Mouse (Mus musculus) heart, postnatal 14 days (tissue): Measurements from ENCODE around the gene Fam136a. TPM values are rescaled to one million over a fixed set of nuclear protein-coding genes. Genes with fewer than 3 reads are reported as not detected.
"Not testable (repeated sequence)": the region's sequence is repeated elsewhere in the genome, so short reads cannot be mapped to it uniquely, and the experiment has no call there.

Experiments
- DNase-seq, 2 experiments: peaks; one replicate each; pipeline ENCODE4 v3.0.0; 2021 to 2022
- intact Hi-C: fragments of 180-260 bp; cut with DNase I; formaldehyde crosslinking; loops from one replicate; pipeline ENCODE4 v1.15.1; 2025
- long read RNA-seq, 2 experiments: library from polyadenylated mRNA; stranded (forward); transcript quantifications; one replicate each; pipeline ENCODE4 v2.0.0; 2021
- total RNA-seq, 2 experiments: library from RNA; stranded (reverse); gene quantifications; 2 replicates each; pipeline ENCODE4 v1.2.3; 2021

The Fam136a gene
- total RNA-seq: 10 to 100 TPM; 26.0 to 27.2 TPM
- long read RNA-seq, experiment 1, transcript Fam136a-201 (3 exons, 1,643 nt): major isoform, 83 of 85 reads
- long read RNA-seq, experiment 1, partial matches to known transcripts: 1 of 85 reads
- long read RNA-seq, experiment 1, other reads (novel, unspliced or antisense): 1 of 85 reads
- long read RNA-seq, experiment 2, transcript Fam136a-201 (3 exons, 1,643 nt): major isoform, 59 of 69 reads
- long read RNA-seq, experiment 2, partial matches to known transcripts: 4 of 69 reads
- long read RNA-seq, experiment 2, other reads (novel, unspliced or antisense): 6 of 69 reads

DNA sequence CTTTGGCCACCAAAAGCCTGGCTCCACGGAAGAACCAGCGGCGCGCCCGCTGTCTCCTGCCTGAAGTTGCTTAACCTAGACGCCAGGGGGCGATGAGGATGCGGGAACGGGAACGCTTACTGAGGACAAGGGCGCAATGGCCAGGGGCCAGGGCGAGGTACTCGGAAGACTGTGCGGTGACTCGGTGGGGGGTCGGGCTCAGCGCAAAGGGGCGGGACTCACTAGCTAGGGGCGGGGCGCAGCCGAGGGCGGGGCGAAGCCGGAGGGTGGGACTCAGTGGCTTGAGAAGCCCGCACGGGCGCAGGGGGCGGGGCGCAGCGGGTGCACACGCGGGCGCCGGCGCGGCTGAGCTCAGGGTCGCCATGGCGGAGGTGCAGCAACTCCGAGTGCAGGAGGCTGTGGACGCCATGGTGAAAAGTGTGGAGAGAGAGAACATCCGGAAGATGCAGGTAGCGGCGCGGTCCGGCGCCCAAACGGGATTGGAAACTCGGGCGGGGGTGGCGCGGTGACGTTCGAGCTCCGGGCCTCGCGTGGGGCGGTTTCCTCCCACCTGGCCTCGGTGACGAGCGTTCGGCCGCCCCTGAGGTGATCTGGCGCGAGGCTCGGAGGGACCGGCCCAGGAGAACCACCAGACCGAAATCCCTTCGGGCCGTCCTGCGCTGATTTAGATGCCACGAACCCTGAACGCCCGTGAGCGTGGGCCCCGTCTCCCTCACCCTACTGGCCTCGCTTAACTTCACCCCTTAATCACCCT is at the start of gene Fam136a:
Gene Fam136a, plus strand, starts transcription at position 276 of the 754 bp plus-strand sequence.
- DNase-seq: peak; percentile 96 to 97
- intact Hi-C loops: loop anchor here (2.0 kb wide), 1 partner anchor 31 kb away; the partner anchor contains the start of gene Pcyox1

DNA sequence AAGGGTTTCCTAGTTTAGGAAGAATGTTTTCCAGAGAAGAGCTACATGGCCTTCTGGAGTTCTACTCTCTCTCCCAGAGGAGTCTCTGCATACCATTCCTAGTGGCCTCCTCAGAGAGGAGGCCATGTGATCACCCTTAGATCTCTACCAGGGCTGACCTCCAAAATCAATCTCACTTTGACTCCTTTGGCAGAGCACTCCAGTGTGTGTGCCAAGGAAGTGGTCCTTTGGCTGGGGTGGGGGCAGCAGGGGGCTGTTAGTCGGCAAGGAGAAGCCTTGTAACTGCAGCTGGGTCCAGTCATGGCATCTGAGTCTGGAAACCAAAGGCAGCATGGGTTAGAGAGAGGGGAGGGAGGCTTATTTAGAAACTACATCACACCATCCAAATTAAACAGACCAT is 48.4 kb upstream of the Fam136a start:
- intact Hi-C loops: no loop called here
- DNase-seq: peak in 1 of 2 experiments; percentile 5

DNA sequence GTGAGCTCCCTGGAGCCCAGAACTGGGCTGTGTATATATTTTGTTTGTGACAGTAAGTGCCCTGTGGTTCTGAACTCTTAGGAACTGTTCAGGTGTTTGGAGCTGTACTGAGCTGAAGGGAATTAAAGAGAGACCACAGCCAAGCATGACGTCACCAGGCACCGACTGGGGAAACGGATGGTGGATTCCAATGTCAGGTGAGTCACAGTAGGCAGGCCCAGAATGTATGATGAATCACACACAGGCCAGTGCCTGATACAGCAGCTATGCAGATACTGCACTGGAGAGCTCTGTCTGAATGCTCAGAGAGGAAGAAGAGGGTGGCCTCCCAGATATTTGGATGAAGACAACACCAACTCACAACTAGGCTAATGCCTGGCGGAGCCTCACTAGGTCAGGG is 46.6 kb upstream of the Fam136a start:
- DNase-seq: peak in 1 of 2 experiments; percentile 9
- intact Hi-C loops: no loop called here

DNA sequence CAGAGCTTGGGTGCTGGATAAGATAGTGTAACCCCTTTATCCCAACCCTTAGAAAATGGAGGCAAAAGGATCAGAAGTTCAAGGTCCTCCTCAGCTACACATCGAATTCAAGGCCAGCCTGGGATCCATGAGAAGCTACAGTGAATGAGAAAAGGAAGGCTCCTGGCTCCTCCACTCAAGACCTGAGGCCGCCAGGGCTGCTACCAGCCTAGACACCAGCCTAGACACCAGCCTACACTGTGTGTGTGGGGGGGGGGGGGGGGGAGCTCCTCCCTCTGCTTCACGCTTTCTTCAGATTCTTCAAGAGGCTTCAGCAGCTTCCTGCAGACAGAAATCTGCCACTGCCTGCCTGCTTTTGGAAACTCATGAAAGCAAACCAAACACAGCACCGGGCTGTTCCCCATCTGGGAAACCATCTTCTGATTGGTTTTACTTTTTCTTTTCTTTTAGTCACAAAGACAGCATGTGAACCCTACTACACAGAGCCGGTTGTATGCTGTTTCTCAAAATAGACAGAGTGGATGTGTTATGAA is 43.3 kb upstream of the Fam136a start:
- no peak for DNase-seq
- intact Hi-C loops: no loop called here

DNA sequence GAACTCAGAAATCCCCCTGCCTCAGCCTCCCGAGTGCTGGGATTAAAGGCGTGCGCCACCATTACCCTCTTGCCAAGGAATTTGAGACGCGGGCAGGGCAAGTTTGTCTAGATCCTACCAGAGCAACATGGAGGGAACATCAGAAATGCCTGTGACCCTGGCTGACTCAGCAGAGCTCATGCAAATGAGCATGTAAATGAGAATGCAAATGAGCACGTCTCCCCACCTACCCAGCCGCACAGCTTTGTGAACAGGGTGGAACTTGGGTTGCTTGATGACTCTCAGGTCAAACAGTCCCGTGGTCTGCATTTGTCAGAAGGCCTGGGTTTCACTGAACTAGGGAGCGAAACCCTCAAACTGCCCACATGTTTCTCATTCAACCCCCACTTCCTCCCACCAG is 42.5 kb upstream of the Fam136a start:
- intact Hi-C loops: no loop called here
- no peak for DNase-seq

DNA sequence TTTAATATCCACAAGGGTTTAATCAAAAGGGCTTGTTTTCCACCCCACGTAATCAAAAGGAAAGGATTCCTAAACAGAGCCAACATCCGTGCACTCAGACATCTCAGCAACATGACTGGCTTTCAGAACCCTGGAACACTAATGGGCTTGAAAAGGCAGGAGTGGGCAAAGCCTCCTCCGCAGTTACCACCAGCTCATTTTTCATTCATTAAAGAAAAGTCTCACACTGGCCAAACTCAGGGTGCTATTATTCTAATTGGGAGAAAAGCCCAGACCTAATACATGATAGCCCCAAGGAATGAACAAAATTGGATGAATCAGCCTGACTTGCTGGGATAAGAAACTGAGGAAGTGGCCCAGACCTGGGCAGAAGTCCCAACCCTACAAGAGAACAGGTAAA is 41.0 kb upstream of the Fam136a start:
- intact Hi-C loops: no loop called here
- no peak for DNase-seq

DNA sequence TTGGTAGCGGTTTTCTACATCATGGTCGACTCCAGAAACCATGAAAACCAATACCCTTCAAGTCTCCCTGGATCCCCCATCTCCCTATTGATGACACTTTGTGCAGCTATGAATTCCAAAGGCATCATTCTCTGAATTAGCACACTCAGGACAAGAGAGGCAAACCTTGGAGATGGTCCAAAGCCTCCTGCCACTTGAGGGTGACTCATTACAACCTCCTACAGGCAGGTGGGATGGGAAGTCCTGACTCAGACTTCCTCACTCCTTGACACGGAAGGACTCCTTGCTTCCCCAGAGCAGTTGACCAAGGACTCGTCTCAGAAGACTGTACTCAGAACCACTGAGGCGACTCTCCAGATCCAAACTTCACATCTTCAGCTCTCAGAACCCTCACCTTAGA is 39.8 kb upstream of the Fam136a start:
- intact Hi-C loops: no loop called here
- no peak for DNase-seq

DNA sequence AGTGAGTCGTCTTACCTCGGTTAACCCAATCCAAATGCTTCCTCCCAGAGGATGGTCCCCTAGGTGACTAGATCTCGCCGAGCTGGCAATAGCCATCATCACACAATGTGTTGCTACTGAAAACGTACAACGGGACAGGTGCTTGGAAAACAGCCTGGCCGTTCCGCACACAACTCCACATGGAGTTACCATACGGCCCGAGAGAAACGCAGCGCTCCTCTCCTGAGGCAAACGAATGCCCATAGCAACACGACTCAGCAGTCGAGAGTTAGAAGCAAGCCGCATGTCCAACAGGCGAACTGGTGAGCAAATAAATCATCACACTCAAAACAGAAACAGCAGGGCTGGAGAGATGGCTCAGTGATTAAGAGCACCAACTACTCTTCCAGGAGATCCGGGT is 38.6 kb upstream of the Fam136a start:
- intact Hi-C loops: no loop called here
- no peak for DNase-seq

DNA sequence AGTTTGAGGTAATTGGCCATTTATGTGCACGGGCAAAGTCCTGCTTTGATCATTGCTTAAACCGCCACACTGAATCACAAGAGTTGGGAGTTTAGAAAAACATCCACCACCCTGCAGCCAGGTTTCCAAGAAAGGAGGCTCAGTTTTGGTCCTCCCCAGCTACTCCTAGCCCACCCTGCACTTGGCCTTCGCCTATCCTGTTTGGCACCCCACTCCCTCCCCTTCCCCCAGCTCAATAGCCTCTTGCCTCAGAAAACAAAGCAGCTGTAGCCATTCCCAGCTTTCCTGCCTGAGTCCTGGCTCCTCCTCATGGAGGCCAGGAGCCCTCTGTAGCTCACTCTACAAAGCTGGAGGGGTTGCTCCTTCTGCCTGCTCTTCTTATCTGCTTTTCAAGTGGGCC is 37.1 kb upstream of the Fam136a start:
- no peak for DNase-seq
- intact Hi-C loops: no loop called here

DNA sequence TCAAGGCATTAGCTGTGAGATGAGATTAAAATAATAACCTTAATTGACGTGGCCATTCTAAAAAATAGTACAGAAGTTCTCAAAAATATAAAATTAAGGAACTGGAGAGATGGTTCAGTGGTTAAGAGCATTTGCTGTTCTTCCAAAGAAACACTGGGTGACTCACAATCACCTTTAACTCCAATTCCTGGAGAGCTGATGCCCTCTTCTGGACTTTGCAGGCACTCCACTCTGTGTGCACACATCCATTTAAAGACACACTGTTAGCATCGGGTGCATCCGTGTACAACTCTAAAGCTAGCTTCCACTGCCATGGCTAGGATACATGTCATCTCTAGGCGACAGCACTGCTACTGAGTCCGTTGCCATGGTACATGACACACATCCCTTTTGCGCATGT is 35.5 kb upstream of the Fam136a start:
- intact Hi-C loops: no loop called here
- no peak for DNase-seq

DNA sequence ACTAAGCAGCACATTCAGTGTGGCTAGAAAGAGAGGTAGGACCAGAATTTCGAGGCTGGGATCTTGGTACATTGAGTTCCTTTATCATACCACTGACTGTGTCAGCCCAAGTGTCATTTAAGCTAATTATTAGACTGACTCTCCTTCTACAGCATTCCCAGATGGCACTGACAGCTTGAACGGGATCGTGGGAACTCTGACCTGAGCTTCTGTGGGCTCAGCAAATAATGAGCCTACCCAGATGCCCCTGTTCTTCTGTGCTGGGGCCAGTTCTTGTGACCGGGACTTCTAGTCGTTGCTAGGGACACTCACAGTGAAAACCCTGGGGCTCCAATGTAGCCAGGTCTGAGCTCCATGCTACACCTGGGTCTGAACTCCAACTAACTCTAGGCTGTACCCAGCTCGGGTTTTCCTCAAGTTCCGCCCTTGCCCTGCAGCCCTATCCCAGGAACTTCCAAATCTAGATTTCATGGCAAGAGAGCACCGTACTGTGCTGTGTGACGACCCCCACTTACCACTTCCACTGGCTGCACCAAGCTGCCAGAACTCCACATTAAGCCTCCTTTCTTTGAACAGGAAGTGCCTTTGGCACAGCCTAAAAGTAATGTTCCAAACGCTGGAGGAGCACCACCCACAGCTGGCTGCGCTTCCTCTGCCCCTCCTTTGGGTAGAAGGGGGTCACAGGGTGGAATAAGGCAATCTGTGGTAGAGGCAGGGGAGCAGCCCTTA is 30.2 kb upstream of the Fam136a start:
- peak in 1 of 2 experiments; percentile 12 for DNase-seq
- intact Hi-C loops: no loop called here

DNA sequence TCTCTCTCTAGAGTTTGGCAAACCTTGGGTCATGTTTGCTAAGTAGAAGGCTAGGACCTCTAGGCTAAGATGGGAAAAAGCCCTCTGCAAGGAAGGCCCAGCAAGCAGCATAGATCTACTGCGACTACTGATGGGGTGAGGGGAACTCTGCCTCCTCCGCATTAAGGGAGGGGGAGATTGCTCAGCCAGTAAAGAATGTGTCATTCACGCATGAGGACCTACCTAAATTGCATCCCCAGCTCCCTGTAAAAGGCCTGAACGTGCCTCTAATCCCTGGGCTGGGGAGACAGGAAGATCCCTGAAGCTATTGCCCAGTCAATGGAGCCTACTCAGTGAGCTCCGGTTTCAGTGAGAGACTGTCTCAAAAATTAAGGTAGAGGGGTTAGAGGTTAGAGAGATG is 29.6 kb upstream of the Fam136a start:
- DNase-seq: no peak
- intact Hi-C loops: no loop called here

DNA sequence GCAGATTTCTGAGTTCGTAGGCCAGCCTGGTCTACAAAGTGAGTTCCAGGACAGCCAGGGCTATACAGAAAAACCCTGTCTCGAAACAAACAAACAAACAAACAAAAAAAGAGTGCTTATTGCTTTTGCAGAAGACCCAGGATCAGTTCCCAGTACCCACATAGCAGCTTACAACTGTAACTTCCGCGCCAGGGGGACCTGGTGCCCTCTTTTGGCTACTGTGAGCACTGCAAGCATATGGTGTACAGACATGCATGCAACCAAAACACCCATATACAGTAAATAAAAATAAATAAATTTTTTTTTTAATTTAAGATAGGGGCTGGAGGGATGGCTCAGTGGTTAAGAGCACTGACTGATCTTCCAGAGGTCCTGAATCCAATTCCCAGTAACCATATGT is 29.1 kb upstream of the Fam136a start:
- DNase-seq, intact Hi-C loops: not testable (repeated sequence)

DNA sequence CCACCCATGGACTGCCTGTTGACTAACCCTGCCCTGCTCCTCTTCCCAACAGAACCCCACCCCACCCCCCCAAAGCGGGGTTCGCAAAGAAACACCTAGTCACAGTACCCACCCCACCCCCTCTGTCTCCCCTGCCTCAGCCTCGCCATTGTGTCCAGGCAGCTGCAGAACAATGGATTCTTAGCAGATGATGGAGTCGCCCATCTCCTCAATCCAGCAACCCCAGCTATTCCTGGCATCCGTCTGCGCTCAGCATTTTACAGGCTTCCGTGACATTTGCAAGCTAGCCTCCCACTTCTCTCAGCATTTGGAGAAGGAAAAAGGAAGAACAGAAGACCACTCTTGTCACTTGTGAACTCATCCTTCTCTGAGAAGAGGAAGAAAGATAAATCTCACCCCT is 21.8 kb upstream of the Fam136a start:
- no peak for DNase-seq
- intact Hi-C loops: no loop called here

DNA sequence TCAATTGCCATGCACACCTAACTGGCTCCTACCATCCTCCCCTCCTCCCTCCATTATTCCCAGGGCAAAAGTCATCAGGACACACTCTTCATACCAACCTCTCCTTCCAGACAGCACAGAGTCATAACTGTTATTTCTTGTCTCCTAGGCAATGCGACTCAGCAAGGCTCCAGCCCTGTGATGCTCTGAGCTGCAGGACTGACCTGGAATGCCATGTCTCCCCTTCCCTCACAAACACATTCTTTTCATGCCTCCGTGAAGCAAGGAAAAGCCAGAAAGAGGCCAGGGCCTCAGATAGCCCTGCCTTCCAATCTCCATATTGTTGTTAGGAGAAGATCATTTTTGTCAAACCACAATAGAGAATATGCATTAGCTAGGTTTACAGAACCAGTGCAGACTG is 19.4 kb upstream of the Fam136a start:
- intact Hi-C loops: loop anchor here (5.0 kb wide), 1 partner anchor 204 kb away; no protein-coding TSS in a partner anchor

DNA sequence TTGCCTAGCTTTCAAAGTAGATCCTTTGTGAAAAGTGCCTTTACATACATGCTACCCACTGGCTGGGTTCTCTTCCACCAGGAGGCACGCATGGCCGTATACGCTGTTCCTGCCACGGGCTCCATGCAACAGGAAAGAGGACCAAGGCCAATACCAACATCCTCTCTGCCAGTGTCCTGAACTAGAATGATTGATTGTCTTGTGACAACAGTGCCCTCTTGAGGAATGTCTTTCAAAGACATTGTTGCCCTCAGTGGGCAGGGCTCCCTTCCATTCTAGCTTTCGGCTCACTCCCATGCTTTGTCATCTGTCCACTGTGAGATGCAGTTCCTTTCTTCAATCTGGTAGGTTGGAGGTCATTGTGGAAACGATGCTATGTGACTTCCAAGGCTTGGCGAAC is 16.2 kb upstream of the Fam136a start:
- no peak for DNase-seq

More for the DNA sequence above, 19.4 kb upstream of the Fam136a start:
- no peak for DNase-seq

DNA sequence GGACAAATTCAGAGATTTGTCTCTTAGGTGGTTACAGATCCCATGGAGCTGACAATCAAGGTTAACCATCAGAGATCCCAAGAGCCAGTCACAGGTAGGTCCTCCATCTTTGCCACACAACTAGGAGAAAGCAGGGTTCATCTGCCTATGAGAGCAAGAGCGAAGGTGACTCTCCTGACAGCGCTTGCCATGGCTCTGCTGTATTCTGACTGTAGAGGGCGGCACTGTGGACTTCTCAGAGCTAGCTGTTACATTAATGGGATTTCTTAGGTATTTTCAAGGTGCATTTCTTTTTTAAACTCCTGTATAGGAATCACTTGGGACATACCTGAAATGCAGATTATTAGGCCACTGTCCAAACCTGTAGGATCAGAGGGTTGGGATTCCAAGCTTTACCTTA is 10.5 kb upstream of the Fam136a start:
- no peak for DNase-seq
- intact Hi-C loops: no loop called here

More for the DNA sequence above, 16.2 kb upstream of the Fam136a start:
- intact Hi-C loops: loop anchor here (5.0 kb wide), 1 partner anchor 207 kb away; no protein-coding TSS in a partner anchor

DNA sequence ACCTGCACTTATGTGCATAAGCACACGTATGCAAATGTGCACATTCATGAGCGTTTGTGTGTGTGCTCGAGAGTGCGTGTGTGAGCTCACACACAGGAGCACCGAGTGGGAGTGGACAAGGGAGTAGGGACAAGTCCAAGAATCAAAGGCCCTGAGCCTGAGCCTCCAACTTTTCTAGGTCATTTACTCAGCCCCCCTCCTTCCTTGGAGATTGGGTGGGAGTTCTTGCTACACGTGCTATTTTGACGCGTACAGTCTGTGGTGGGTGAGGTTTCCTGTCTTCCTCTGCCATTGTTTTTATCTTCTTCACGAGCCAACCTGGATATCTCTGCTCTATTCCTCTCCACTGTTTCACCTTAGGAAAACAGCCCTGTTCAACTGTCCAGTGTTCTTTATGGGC is 8.5 kb upstream of the Fam136a start:
- intact Hi-C loops: no loop called here
- DNase-seq: no peak

DNA sequence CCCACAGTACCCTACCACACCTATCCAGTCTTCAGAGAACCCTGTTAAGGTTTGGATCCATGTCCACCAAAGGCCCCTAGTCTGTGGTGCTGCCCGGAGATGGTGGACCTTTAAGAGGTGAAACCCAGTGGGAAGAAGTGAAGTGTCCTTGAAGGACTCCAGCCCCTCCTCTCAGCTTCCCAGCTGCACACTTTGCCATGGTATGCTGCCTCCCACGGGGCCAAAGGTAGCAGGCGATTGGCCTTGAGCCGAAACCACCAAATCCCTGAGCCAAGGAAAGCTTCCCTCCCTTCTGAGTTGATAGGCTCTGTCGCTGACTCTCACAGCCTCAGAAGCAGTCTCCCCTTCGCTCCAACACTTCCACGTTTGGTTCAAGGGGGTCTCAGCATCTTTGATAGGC is 4.8 kb upstream of the Fam136a start:
- DNase-seq: no peak
- intact Hi-C loops: loop anchor here (5.0 kb wide), 3 partner anchors 163 to 338 kb away; partner anchors contain the start of gene Tgfa

DNA sequence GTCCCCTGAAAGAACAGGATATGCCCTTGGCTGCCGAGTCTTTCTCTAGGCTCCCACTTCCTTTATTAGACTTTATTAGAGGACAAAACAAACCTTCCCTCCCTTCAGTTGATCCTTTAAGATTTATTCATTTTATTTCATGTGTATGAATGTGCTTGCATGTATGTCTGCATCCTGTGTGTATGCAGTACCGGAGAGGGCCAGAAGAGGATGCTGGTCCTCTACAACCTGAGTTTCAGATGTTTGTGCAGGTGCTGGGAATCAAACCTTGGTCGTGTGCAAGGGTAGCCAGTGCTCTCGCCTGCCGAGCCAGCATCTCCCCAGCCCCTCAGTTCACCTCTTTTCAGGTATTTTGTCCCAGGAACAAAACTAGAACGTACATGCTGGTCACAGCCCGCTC is 4.1 kb upstream of the Fam136a start:
- intact Hi-C loops: loop anchor here (5.0 kb wide), 3 partner anchors 164 to 339 kb away; partner anchors contain the start of gene Tgfa
- no peak for DNase-seq
